Mouse (Mus musculus): ENCODE measurements around the gene Pcnx2. TPM values are rescaled to one million over a fixed set of nuclear protein-coding genes. Genes with fewer than 3 reads are reported as not detected.

The Pcnx2 gene
- total and polyA plus RNA-seq, 3 experiments = not detected

- Histone ChIP-seq H3K4me3 (replicated peaks in 1 of 3; ENCODE audit: low read depth in 2 of 3, low read length in 2 of 3, poor library complexity in 1 of 3) (no peak overlapping the region), H3K9me3 (replicated peaks; ENCODE audit: low read length) (no peaks in the 10 kb centered on the region), H3K36me3 (replicated peaks in 1 of 2; ENCODE audit: control insufficient read depth in 1 of 2, insufficient read depth in 1 of 2, low read length in 1 of 2) (no peaks in the 10 kb centered on the region), H3K4me1 (ENCODE audit: control insufficient read depth in 1 of 2, insufficient read depth in 2 of 2) (peaks cover 9 to 20% of the 10 kb centered on the region in 2 experiments), H3K4me2 (ENCODE audit: insufficient read depth, low read depth, poor library complexity, severe bottlenecking) (no peak overlapping the region), H3K79me2 (replicated peaks; ENCODE audit: control insufficient read depth, extremely low read depth, insufficient read depth, poor library complexity, severe bottlenecking) (no peaks in the 10 kb centered on the region), H3K9ac (ENCODE audit: insufficient read depth, low read depth) (no peak overlapping the region), H3K27ac (ENCODE audit: insufficient read depth, low read depth) (no peak overlapping the region), H3K27me3 (replicated peaks) (no peaks in the 10 kb centered on the region)
- TF ChIP-seq ETS1 (conservative IDR thresholded peaks at IDR 0.05; ENCODE audit: low read depth, low read length) = no peak
- TF ChIP-seq ZKSCAN1 (IDR thresholded peaks at IDR 0.05; ENCODE audit: borderline replicate concordance, low read depth, low read length) = no peak
- TF ChIP-seq RAD21 (IDR thresholded peaks at IDR 0.05; ENCODE audit: low read depth, low read length) = no peak
- TF ChIP-seq HCFC1 (IDR thresholded peaks at IDR 0.05; ENCODE audit: low read depth, low read length) = no peak
- no peak for TF ChIP-seq JUND (conservative IDR thresholded peaks at IDR 0.05; ENCODE audit: low read depth, low read length)
- no peak for TF ChIP-seq ZC3H11A (IDR thresholded peaks at IDR 0.05; ENCODE audit: low read depth, low read length)
- TF ChIP-seq E2F4 (IDR thresholded peaks at IDR 0.05; ENCODE audit: insufficient replicate concordance, low read depth, low read length) = no peak
- TF ChIP-seq UBTF (IDR thresholded peaks at IDR 0.05; ENCODE audit: low read depth, low read length) = no peak
- TF ChIP-seq SMC3 (IDR thresholded peaks at IDR 0.05; ENCODE audit: low read depth, low read length) = no peak
- TF ChIP-seq SIN3A (IDR thresholded peaks at IDR 0.05; ENCODE audit: low read length) = no peak
- TF ChIP-seq CHD1 (IDR thresholded peaks at IDR 0.05; ENCODE audit: low read depth, low read length) = no peak
- TF ChIP-seq NRF1 (IDR thresholded peaks at IDR 0.05; ENCODE audit: low read depth, low read length) = no peak
- no peak for TF ChIP-seq MXI1 (IDR thresholded peaks at IDR 0.05; ENCODE audit: low read depth, low read length)
- no peak for TF ChIP-seq CHD2 (IDR thresholded peaks at IDR 0.05; ENCODE audit: low read length)
- no peak for TF ChIP-seq JUN (IDR thresholded peaks at IDR 0.05; ENCODE audit: insufficient read depth, low read depth, low read length)
- TF ChIP-seq EP300 (IDR thresholded peaks at IDR 0.05; ENCODE audit: low read length) = no peak
- TF ChIP-seq RCOR1 (conservative IDR thresholded peaks at IDR 0.05; ENCODE audit: low read depth, low read length) = no peak
- TF ChIP-seq TCF12 (IDR thresholded peaks at IDR 0.05; ENCODE audit: low read depth, low read length) = no peak
- no peak for TF ChIP-seq ELF1 (IDR thresholded peaks at IDR 0.05; ENCODE audit: low read depth, low read length)
- TF ChIP-seq GABPA (IDR thresholded peaks at IDR 0.05; ENCODE audit: insufficient replicate concordance, low read depth, low read length) = no peak
- DNase-seq (ENCODE audit: extremely low read depth) = no peak
- dilution Hi-C loops (cut with MboI; ENCODE audit: extremely low pct_ligation_motif_present, extremely low pct_unique_long_range_greater_than_20kb, low sequenced_read_pairs) = no loop called here
- in situ Hi-C loops (cut with MboI; ENCODE audit: low pct_ligation_motif_present, low pct_unique_long_range_greater_than_20kb, low sequenced_read_pairs) = no loop called here
These were observed 142.2 kb downstream of the Pcnx2 start for GRCm38 (mm10) chr8:125755896-125756295.

GRCm38 (mm10) chr8:125750846-125751245, 147.3 kb downstream of the Pcnx2 start:
- no peak overlapping the region for H3K9ac ChIP-seq (ENCODE audit: insufficient read depth, low read depth)
- dilution Hi-C loops (cut with MboI; ENCODE audit: extremely low pct_ligation_motif_present, extremely low pct_unique_long_range_greater_than_20kb, low sequenced_read_pairs) (no loop called here), in situ Hi-C loops (cut with MboI; ENCODE audit: low pct_ligation_motif_present, low pct_unique_long_range_greater_than_20kb, low sequenced_read_pairs) (no loop called here)
- H3K4me3 ChIP-seq (replicated peaks in 1 of 3; ENCODE audit: low read depth in 2 of 3, low read length in 2 of 3, poor library complexity in 1 of 3) = no peak overlapping the region
- peak; percentile 65 for DNase-seq (ENCODE audit: extremely low read depth)
- no peaks in the 10 kb centered on the region for H3K9me3 ChIP-seq (replicated peaks; ENCODE audit: low read length)
- H3K27ac ChIP-seq (ENCODE audit: insufficient read depth, low read depth) = no peak overlapping the region; the same call in 1 of the 2 replicates
- H3K27me3 ChIP-seq (replicated peaks) = no peaks in the 10 kb centered on the region
- H3K4me2 ChIP-seq (ENCODE audit: insufficient read depth, low read depth, poor library complexity, severe bottlenecking) = no peak overlapping the region
- H3K79me2 ChIP-seq (replicated peaks; ENCODE audit: control insufficient read depth, extremely low read depth, insufficient read depth, poor library complexity, severe bottlenecking) = no peaks in the 10 kb centered on the region
- H3K4me1 ChIP-seq (ENCODE audit: control insufficient read depth in 1 of 2, insufficient read depth in 2 of 2) = peaks cover 20 to 24% of the 10 kb centered on the region in 2 experiments
- H3K36me3 ChIP-seq (replicated peaks in 1 of 2; ENCODE audit: control insufficient read depth in 1 of 2, insufficient read depth in 1 of 2, low read length in 1 of 2) = peaks cover 7 to 23% of the 10 kb centered on the region in 2 experiments
- TF ChIP-seq ELF1 (IDR thresholded peaks at IDR 0.05; ENCODE audit: low read depth, low read length) (peak; percentile 62; the same call in 1 of the 2 replicates), CHD2 (IDR thresholded peaks at IDR 0.05; ENCODE audit: low read length) (peak; percentile 78; the same call in 1 of the 2 replicates), SMC3 (IDR thresholded peaks at IDR 0.05; ENCODE audit: low read depth, low read length) (no peak), TCF12 (IDR thresholded peaks at IDR 0.05; ENCODE audit: low read depth, low read length) (peak; percentile 94), MXI1 (IDR thresholded peaks at IDR 0.05; ENCODE audit: low read depth, low read length) (0 out of 2 replicates have a peak, but pooled peaks have one; percentile 12), MAZ (IDR thresholded peaks at IDR 0.05; ENCODE audit: low read depth, low read length) (no peak), UBTF (IDR thresholded peaks at IDR 0.05; ENCODE audit: low read depth, low read length) (no peak), MAFK (IDR thresholded peaks at IDR 0.05; ENCODE audit: insufficient replicate concordance, low read length) (no peak), PAX5 (IDR thresholded peaks at IDR 0.05; ENCODE audit: low read length) (no peak), CTCF (conservative IDR thresholded peaks at IDR 0.05 in 1 of 2, IDR thresholded peaks at IDR 0.05 in 1 of 2; ENCODE audit: low read depth in 2 of 2, low read length in 2 of 2) (no peak), ZNF384 (IDR thresholded peaks at IDR 0.05; ENCODE audit: low read depth, low read length) (peak; percentile 95), E2F4 (IDR thresholded peaks at IDR 0.05; ENCODE audit: insufficient replicate concordance, low read depth, low read length) (no peak), IRF4 (IDR thresholded peaks at IDR 0.05; ENCODE audit: low read depth, low read length) (peak; percentile 95), ZC3H11A (IDR thresholded peaks at IDR 0.05; ENCODE audit: low read depth, low read length) (no peak), KAT2A (IDR thresholded peaks at IDR 0.05; ENCODE audit: insufficient replicate concordance, low read length) (no peak), POLR2A (IDR thresholded peaks at IDR 0.05; ENCODE audit: low read depth, low read length) (no peak), BHLHE40 (IDR thresholded peaks at IDR 0.05; ENCODE audit: low read depth, low read length) (peak; percentile 83), NELFE (IDR thresholded peaks at IDR 0.05; ENCODE audit: low read depth, low read length) (no peak), JUN (IDR thresholded peaks at IDR 0.05; ENCODE audit: insufficient read depth, low read depth, low read length) (peak; percentile 57; the same call in 1 of the 2 replicates), TBP (conservative IDR thresholded peaks at IDR 0.05; ENCODE audit: low read depth, low read length) (no peak), NRF1 (IDR thresholded peaks at IDR 0.05; ENCODE audit: low read depth, low read length) (no peak), CHD1 (IDR thresholded peaks at IDR 0.05; ENCODE audit: low read depth, low read length) (no peak), ETS1 (conservative IDR thresholded peaks at IDR 0.05; ENCODE audit: low read depth, low read length) (peak; percentile 76)
